Mouse (Mus musculus): Measurements from ENCODE around the gene Cdk15. TPM values are rescaled to one million over a fixed set of nuclear protein-coding genes. Genes with fewer than 3 reads are reported as not detected.

The Cdk15 gene
- polyA plus RNA-seq (2016; fragmentation: Nextera tagmentation; extraction: Ambion mirVana) = 0.13 and 0.37 TPM in 2 replicates

DNA sequence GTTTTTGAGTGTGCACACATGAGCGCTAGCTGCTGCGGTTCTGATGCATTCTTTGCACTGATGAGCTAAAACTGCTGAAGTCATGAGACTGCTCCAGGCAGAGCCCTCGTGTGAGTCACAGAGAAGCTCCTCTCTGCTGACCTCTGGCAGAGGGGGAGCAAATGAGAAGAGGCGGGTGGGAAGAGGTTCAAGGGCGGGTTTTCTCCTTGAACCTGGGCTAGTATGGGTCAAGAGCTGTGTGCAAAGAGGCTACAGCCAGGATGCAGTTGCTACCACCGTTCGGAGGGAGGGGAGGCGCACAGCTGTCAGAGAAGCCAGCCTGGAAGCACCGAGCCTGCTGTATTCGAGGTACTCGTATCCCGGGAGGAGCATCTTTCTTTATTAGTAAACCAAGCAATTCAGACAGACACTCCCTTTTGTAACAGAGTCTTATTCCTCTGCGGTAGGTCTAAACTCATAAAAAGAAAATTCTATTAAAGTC is at the start of gene Cdk15:
TSS of gene Cdk15 (plus strand) at position 156 of the 481 bp plus-strand sequence.
- Histone ChIP-seq H3K9ac (no peak within 1 kb of the TSS), H3K9me3 (no peaks in the 10 kb centered on the region), H3K4me1 (peaks cover 16% of the 10 kb centered on the region), H3K27ac (no peak within 1 kb of the TSS), H3K36me3 (replicated peaks) (no peaks in the 10 kb centered on the region), H3K27me3 (peaks cover 13% of the 10 kb centered on the region; the same call in 1 of the 2 replicates), H3K4me3 (replicated peaks) (no peak within 1 kb of the TSS), H3K4me2 (0 out of 2 replicates have a peak within 1 kb of the TSS, but pooled peaks have one; percentile 8)
- no peak for ATAC-seq (ENCODE audit: low FRiP score)
- WGBS = 20% methylated on average over 13 of the region's 13 CpGs

- ATAC-seq (ENCODE audit: low FRiP score) = no peak
- 93% methylated on average over 1 of the region's 1 CpGs for WGBS
- no peak overlapping the region for H3K4me2 ChIP-seq
- no peak overlapping the region for H3K27ac ChIP-seq
- no peaks in the 10 kb centered on the region for H3K9me3 ChIP-seq
- no peak overlapping the region for H3K4me3 ChIP-seq (replicated peaks)
- H3K4me1 ChIP-seq = no peaks in the 10 kb centered on the region
- no peak overlapping the region for H3K9ac ChIP-seq
- H3K27me3 ChIP-seq = no peaks in the 10 kb centered on the region
- peaks cover 17% of the 10 kb centered on the region for H3K36me3 ChIP-seq (replicated peaks)
Measured at GRCm38 (mm10) chr1:59208331-59208730, 48.4 kb upstream of the Cdk15 start.

GRCm38 (mm10) chr1:59211651-59212050 is 45.1 kb upstream of the Cdk15 start:
- 90% methylated on average over 4 of the region's 4 CpGs for WGBS
- no peak overlapping the region for H3K4me3 ChIP-seq (replicated peaks)
- H3K27ac ChIP-seq = no peak overlapping the region
- ATAC-seq (ENCODE audit: low FRiP score) = no peak
- no peaks in the 10 kb centered on the region for H3K4me1 ChIP-seq
- no peak overlapping the region for H3K4me2 ChIP-seq
- H3K9me3 ChIP-seq = no peaks in the 10 kb centered on the region
- H3K27me3 ChIP-seq = no peaks in the 10 kb centered on the region
- H3K9ac ChIP-seq = no peak overlapping the region
- H3K36me3 ChIP-seq (replicated peaks) = peaks cover 25% of the 10 kb centered on the region

DNA sequence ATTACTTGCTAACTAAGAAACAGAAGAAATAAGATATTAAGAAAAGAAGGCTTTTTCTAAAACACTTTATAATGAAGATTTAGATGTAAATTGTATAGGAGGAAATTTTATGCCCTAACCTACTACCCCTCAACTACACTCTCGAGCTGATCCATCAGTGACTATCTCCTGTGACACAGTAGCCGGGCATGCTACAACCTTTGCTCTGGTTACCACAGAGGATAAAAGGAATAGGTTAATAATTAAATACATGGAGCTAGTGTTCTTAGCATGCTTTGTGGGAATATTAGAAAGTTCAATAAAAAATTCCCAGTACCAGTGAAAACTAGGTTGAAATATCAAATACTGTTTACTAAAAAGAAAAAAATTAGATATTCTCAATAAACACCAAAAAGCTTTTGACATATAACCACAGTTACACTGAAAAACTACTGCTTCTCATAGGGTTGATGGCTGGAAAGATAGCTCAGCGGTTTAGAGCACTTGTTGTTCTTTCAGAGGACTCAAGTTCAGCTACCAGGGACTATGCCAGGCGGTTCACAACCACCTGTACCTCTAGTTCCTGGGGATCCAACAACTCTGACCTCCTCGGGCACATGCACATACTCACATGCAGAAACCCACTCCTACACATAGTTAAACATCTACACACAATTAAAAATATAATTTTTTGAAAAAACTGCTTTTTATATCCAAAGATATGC is 44.5 kb upstream of the Cdk15 start:
- no peak overlapping the region for H3K9ac ChIP-seq
- 88% methylated on average over 5 of the region's 5 CpGs for WGBS
- H3K27me3 ChIP-seq = no peaks in the 10 kb centered on the region
- no peak overlapping the region for H3K4me2 ChIP-seq
- H3K9me3 ChIP-seq = no peaks in the 10 kb centered on the region
- no peak overlapping the region for H3K27ac ChIP-seq
- peaks cover 25% of the 10 kb centered on the region for H3K36me3 ChIP-seq (replicated peaks)
- H3K4me1 ChIP-seq = no peaks in the 10 kb centered on the region
- no peak overlapping the region for H3K4me3 ChIP-seq (replicated peaks)
- no peak for ATAC-seq (ENCODE audit: low FRiP score)

GRCm38 (mm10) chr1:59212951-59213350 is 43.8 kb upstream of the Cdk15 start:
- Histone ChIP-seq H3K27ac (no peak overlapping the region), H3K36me3 (replicated peaks) (peaks cover 25% of the 10 kb centered on the region), H3K27me3 (no peaks in the 10 kb centered on the region), H3K9me3 (no peaks in the 10 kb centered on the region), H3K4me2 (no peak overlapping the region), H3K9ac (no peak overlapping the region), H3K4me3 (replicated peaks) (no peak overlapping the region), H3K4me1 (no peaks in the 10 kb centered on the region)
- no peak for ATAC-seq (ENCODE audit: low FRiP score)
- WGBS = no CpG with 5 or more reads among the region's 1 CpGs

- Histone ChIP-seq H3K27me3 (no peaks in the 10 kb centered on the region), H3K4me2 (no peak overlapping the region), H3K4me1 (no peaks in the 10 kb centered on the region), H3K9me3 (no peaks in the 10 kb centered on the region), H3K36me3 (replicated peaks) (peaks cover 14% of the 10 kb centered on the region), H3K27ac (no peak overlapping the region), H3K4me3 (replicated peaks) (no peak overlapping the region), H3K9ac (no peak overlapping the region)
- WGBS = 97% methylated on average over 11 of the region's 11 CpGs
- no peak for ATAC-seq (ENCODE audit: low FRiP score)
Measured at GRCm38 (mm10) chr1:59215446-59215845, 41.3 kb upstream of the Cdk15 start.

DNA sequence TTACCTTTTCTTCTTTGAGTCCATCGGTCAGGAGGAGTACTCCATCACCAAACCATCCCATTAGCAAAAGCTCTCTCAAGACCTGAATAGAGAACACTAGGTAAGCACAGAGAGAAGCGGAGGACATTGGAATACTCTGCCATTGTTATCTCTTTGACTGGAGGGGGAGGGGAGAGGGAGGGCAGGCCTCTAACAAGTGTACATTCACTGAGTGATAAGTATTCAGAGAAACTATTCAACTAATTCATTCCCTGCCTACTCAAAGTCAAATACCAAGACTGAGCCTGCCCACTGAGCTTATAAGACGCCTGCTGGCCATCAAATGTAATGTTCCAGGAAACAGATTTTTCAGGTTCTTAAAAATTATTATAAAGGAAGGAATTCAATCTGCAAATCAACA is 36.3 kb upstream of the Cdk15 start:
- 64% methylated on average over 3 of the region's 3 CpGs for WGBS
- Histone ChIP-seq H3K4me2 (no peak overlapping the region), H3K9ac (no peak overlapping the region), H3K27me3 (no peaks in the 10 kb centered on the region), H3K4me3 (replicated peaks) (no peak overlapping the region), H3K9me3 (no peaks in the 10 kb centered on the region), H3K36me3 (replicated peaks) (peaks cover 4% of the 10 kb centered on the region), H3K27ac (no peak overlapping the region), H3K4me1 (no peaks in the 10 kb centered on the region)
- ATAC-seq (ENCODE audit: low FRiP score) = no peak

- H3K4me3 ChIP-seq (replicated peaks) = no peak overlapping the region
- H3K9me3 ChIP-seq = no peaks in the 10 kb centered on the region
- 96% methylated on average over 2 of the region's 2 CpGs for WGBS
- H3K4me1 ChIP-seq = no peaks in the 10 kb centered on the region
- no peak overlapping the region for H3K9ac ChIP-seq
- H3K4me2 ChIP-seq = no peak overlapping the region
- H3K27ac ChIP-seq = no peak overlapping the region
- no peaks in the 10 kb centered on the region for H3K36me3 ChIP-seq (replicated peaks)
- no peak for ATAC-seq (ENCODE audit: low FRiP score)
- no peaks in the 10 kb centered on the region for H3K27me3 ChIP-seq
Measured at GRCm38 (mm10) chr1:59221591-59221990, 35.1 kb upstream of the Cdk15 start.

DNA sequence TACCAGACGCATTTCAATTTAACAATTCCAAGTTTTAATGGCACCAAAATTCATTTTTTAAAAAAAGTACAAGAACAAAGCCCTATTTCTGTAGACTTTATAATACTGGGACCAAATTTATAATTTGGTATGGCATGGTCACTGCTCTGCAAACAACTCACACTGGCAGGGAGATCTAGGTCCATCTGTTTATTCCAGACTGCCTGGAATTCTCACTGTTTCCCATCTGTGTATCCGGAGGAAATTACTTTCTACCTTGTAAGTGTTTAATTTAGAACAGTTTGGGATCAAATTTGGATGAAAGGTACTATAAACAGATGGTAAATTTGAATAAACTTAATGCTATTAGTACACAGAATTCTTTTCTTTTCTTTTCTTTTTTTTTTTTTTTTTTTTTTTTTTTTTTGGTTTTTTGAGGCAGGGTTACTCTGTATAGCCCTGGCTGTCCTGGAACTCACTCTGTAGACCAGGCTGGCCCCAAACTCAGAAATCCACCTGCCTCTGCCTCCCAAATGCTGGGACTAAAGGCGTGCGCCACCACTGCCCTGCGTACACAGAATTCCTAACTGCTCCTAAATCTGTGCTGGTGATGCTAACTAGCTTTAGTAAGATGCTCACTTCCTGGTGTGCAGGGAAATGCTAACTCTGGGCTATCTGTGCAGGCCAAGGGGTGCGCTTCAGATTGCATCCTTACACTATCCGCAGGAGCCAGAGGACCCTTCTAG is 34.4 kb upstream of the Cdk15 start:
- Histone ChIP-seq H3K4me2 (no peak overlapping the region), H3K9me3 (no peaks in the 10 kb centered on the region), H3K4me1 (no peaks in the 10 kb centered on the region), H3K27ac (no peak overlapping the region), H3K36me3 (replicated peaks) (no peaks in the 10 kb centered on the region), H3K9ac (no peak overlapping the region), H3K4me3 (replicated peaks) (no peak overlapping the region), H3K27me3 (no peaks in the 10 kb centered on the region)
- 93% methylated on average over 7 of the region's 7 CpGs for WGBS
- ATAC-seq (ENCODE audit: low FRiP score) = no peak

GRCm38 (mm10) chr1:59228552-59228951 is 28.2 kb upstream of the Cdk15 start:
- ATAC-seq (ENCODE audit: low FRiP score) = no peak
- Histone ChIP-seq H3K4me1 (no peaks in the 10 kb centered on the region), H3K9ac (no peak overlapping the region), H3K27me3 (no peaks in the 10 kb centered on the region), H3K4me3 (replicated peaks) (no peak overlapping the region), H3K27ac (no peak overlapping the region), H3K9me3 (no peaks in the 10 kb centered on the region), H3K36me3 (replicated peaks) (peaks cover 6% of the 10 kb centered on the region), H3K4me2 (no peak overlapping the region)
- WGBS = 89% methylated on average over 7 of the region's 7 CpGs

DNA sequence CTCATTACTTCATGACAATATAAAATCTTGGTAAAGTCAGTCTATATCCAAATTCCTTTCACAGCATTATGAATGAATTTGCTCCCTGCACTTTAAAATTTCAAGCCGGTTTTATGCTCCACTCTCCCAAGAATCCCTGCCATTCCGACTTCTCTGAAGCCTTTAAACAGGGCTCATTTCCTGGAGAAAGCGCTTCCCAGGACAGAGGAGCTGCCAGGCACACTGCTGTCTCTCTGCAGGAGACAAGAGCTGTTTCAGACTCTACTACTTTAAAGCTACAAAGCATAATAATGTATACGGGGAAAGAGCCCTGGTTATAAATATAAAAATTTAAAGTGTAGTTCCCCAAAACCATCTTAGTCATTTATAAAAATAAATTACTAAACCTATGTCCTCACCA is 27.5 kb upstream of the Cdk15 start:
- ATAC-seq (ENCODE audit: low FRiP score) = no peak
- no peaks in the 10 kb centered on the region for H3K9me3 ChIP-seq
- no peaks in the 10 kb centered on the region for H3K27me3 ChIP-seq
- H3K4me2 ChIP-seq = no peak overlapping the region
- peaks cover 6% of the 10 kb centered on the region for H3K36me3 ChIP-seq (replicated peaks)
- no peaks in the 10 kb centered on the region for H3K4me1 ChIP-seq
- H3K4me3 ChIP-seq (replicated peaks) = no peak overlapping the region
- H3K9ac ChIP-seq = no peak overlapping the region
- no peak overlapping the region for H3K27ac ChIP-seq
- 42% methylated on average over 4 of the region's 4 CpGs for WGBS

- Histone ChIP-seq H3K4me3 (replicated peaks) (peak within 1 kb of the TSS; percentile 84), H3K9ac (peak within 1 kb of the TSS; percentile 74), H3K4me2 (peak within 1 kb of the TSS; percentile 75), H3K4me1 (peaks cover 8% of the 10 kb centered on the region), H3K27me3 (no peaks in the 10 kb centered on the region; the same call in 1 of the 2 replicates), H3K36me3 (replicated peaks) (no peaks in the 10 kb centered on the region), H3K27ac (peak within 1 kb of the TSS; percentile 68), H3K9me3 (no peaks in the 10 kb centered on the region)
- under 1% methylated on average over 57 of the region's 58 CpGs for WGBS
- peak; percentile 99 for ATAC-seq (ENCODE audit: low FRiP score)
Measured at GRCm38 (mm10) chr1:59236856-59237441, 19.8 kb upstream of the Cdk15 start, which contains the start of gene Als2. TSS of gene Als2 (minus strand) at chr1:59237231.

Data from forebrain, embryonic 12.5 days (tissue).